Mouse (Mus musculus) thymus, adult 2 months (tissue): ENCODE results near the gene Mapk1ip1. TPM values are rescaled to one million over a fixed set of nuclear protein-coding genes. Genes with fewer than 3 reads are reported as not detected.

Source experiments
- DNase-seq: peaks from one replicate; pipeline ENCODE4 v3.0.0; 2021
- H3K27ac ChIP-seq: fragments of 200-500 bp; 2 replicates; pipeline ENCODE4 v1.5.1; 2012; ENCODE audit warnings: low read length, control low read depth; ENCODE audit not compliant: control insufficient read depth, insufficient read depth
- H3K27me3 ChIP-seq: fragments of 200-500 bp; 2 replicates; pipeline ENCODE4 v1.6.1; 2012; ENCODE audit warnings: mild to moderate bottlenecking, low read length, moderate library complexity, mixed read lengths; ENCODE audit not compliant: control insufficient read depth, insufficient read depth
- H3K36me3 ChIP-seq: fragments of 200-500 bp; 2 replicates; pipeline ENCODE4 v1.6.1; 2012; ENCODE audit warnings: mild to moderate bottlenecking, low read length, moderate library complexity; ENCODE audit not compliant: control insufficient read depth, insufficient read depth
- H3K4me1 ChIP-seq: fragments of 200-500 bp; replicated peaks from 2 replicates; pipeline ENCODE4 v1.6.1; 2012; ENCODE audit warnings: low read length; ENCODE audit not compliant: control insufficient read depth, insufficient read depth
- H3K4me3 ChIP-seq: fragments of 200-500 bp; 2 replicates; pipeline ENCODE4 v1.5.1; 2012; ENCODE audit warnings: mild to moderate bottlenecking, low read length, control low read depth, moderate library complexity; ENCODE audit not compliant: control insufficient read depth, insufficient read depth
- CTCF ChIP-seq: fragments of 200-500 bp; IDR thresholded peaks from 2 replicates; pipeline ENCODE4 v1.5.1; 2012; ENCODE audit warnings: mild to moderate bottlenecking, control low read depth, low read length, moderate library complexity, borderline replicate concordance; ENCODE audit not compliant: control insufficient read depth, poor library complexity, insufficient read depth; ENCODE audit errors: extremely low read depth
- POLR2A ChIP-seq: fragments of 200-500 bp; IDR thresholded peaks from 2 replicates; pipeline ENCODE4 v1.6.1; 2012; ENCODE audit warnings: mild to moderate bottlenecking, low read length, control low read depth, moderate library complexity; ENCODE audit not compliant: control insufficient read depth, poor library complexity, insufficient read depth; ENCODE audit errors: extremely low read depth
- WGBS: fragments of 180-500 bp; shearing (Covaris S2); methylation state at CpG from one replicate; pipeline ENCODE4 v1.1.7; 2018; 5-methylcytosine and 5-hydroxymethylcytosine counted together
- polyA plus RNA-seq: library from polyadenylated mRNA; depleted of rRNA; stranded (reverse); fragments of >200 nt; gene quantifications from 2 replicates; pipeline ENCODE4 v1.2.3, GENCODE M21; 2012

The Mapk1ip1 gene
- polyA plus RNA-seq, 1 experiment = 103 TPM

GRCm38 (mm10) chr7:138850083-138850482, 4.0 kb upstream of the Mapk1ip1 start:
- no peaks in the 10 kb centered on the region for H3K27me3 ChIP-seq
- H3K27ac ChIP-seq = no peak overlapping the region
- DNase-seq = no peak
- H3K4me3 ChIP-seq = no peak overlapping the region
- no peak for TF ChIP-seq CTCF
- TF ChIP-seq POLR2A = no peak
- H3K36me3 ChIP-seq = 0 out of 2 replicates have a peak, but pooled peaks cover 4% of the 10 kb centered on the region
- peaks cover 17% of the 10 kb centered on the region for H3K4me1 ChIP-seq

- TF ChIP-seq CTCF (no peak), POLR2A (no peak)
- no peak for DNase-seq
- Histone ChIP-seq H3K4me3 (no peak overlapping the region), H3K36me3 (0 out of 2 replicates have a peak, but pooled peaks cover 4% of the 10 kb centered on the region), H3K27ac (no peak overlapping the region), H3K27me3 (no peaks in the 10 kb centered on the region), H3K4me1 (peaks cover 19% of the 10 kb centered on the region)
- WGBS = 88% methylated on average over 7 of the region's 7 CpGs
These were observed 2.2 kb upstream of the Mapk1ip1 start for GRCm38 (mm10) chr7:138848028-138848920.

GRCm38 (mm10) chr7:138847316-138848027, 1.4 kb upstream of the Mapk1ip1 start:
- no peaks in the 10 kb centered on the region for H3K36me3 ChIP-seq
- H3K27ac ChIP-seq = no peak overlapping the region
- TF ChIP-seq CTCF (no peak), POLR2A (no peak)
- no peaks in the 10 kb centered on the region for H3K27me3 ChIP-seq
- peak overlapping the region; percentile 70 for H3K4me3 ChIP-seq
- peaks cover 19% of the 10 kb centered on the region for H3K4me1 ChIP-seq
- WGBS = 65% methylated on average over 13 of the region's 13 CpGs
- DNase-seq = no peak

GRCm38 (mm10) chr7:138846502-138846991, 474 bp upstream of the Mapk1ip1 start:
- H3K27ac ChIP-seq = no peak overlapping the region
- no peaks in the 10 kb centered on the region for H3K36me3 ChIP-seq
- TF ChIP-seq CTCF (no peak), POLR2A (no peak)
- 2% methylated on average over 56 of the region's 61 CpGs for WGBS
- no peaks in the 10 kb centered on the region for H3K27me3 ChIP-seq
- DNase-seq = no peak
- H3K4me1 ChIP-seq = peaks cover 19% of the 10 kb centered on the region
- H3K4me3 ChIP-seq = peak overlapping the region; percentile 70

DNA sequence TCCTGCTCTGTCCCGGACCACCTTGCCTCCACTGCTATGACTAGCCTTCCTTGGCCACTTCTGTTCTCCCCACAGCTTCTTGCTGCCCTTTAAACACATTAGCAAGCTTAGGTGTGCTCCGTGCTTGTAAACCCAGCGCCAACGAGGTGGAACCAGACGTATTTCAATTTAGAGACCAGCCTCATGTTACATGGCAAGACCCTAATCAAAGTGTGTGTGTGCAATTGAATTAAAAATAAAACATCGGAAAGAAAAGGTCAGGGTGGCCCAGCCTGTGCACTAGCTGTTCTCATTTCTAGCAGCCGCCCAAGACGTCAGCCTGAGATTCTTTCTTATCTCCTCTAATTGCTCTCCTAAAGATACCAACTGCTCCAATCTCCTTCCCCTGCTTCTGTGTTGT, 962 bp downstream of the Mapk1ip1 start:
- H3K4me3 ChIP-seq = no peak overlapping the region
- no peaks in the 10 kb centered on the region for H3K36me3 ChIP-seq
- DNase-seq = no peak
- no peak overlapping the region for H3K27ac ChIP-seq
- peaks cover 19% of the 10 kb centered on the region for H3K4me1 ChIP-seq
- no peak for TF ChIP-seq CTCF
- TF ChIP-seq POLR2A = no peak
- 44% methylated on average over 8 of the region's 8 CpGs for WGBS
- no peaks in the 10 kb centered on the region for H3K27me3 ChIP-seq

- no peak for DNase-seq
- 98% methylated on average over 4 of the region's 4 CpGs for WGBS
- H3K27ac ChIP-seq = no peak overlapping the region
- TF ChIP-seq CTCF (no peak), POLR2A (no peak)
- H3K4me3 ChIP-seq = no peak overlapping the region
- no peaks in the 10 kb centered on the region for H3K36me3 ChIP-seq
- no peaks in the 10 kb centered on the region for H3K27me3 ChIP-seq
- H3K4me1 ChIP-seq = peaks cover 19% of the 10 kb centered on the region
These were observed 2.7 kb downstream of the Mapk1ip1 start for GRCm38 (mm10) chr7:138843421-138843820.
